Mouse (Mus musculus) cerebellum, adult 2 months (tissue): Measurements from ENCODE around the gene Gjb4.

Experiments used
- CTCF ChIP-seq: fragments of 200-500 bp; IDR thresholded peaks from 2 replicates; pipeline ENCODE4 v1.5.1; 2011; ENCODE audit warnings: low read depth, mild to moderate bottlenecking, control low read depth, low read length, moderate library complexity, borderline replicate concordance; ENCODE audit not compliant: insufficient read depth
- POLR2A ChIP-seq: fragments of 200-500 bp; IDR thresholded peaks from 2 replicates; pipeline ENCODE4 v1.6.1; 2011; ENCODE audit warnings: low read length, control low read depth, borderline replicate concordance; ENCODE audit not compliant: insufficient read depth

GRCm38 (mm10) chr4:127363331-127363730, 9.4 kb upstream of the Gjb4 start:
- TF ChIP-seq CTCF: peak; percentile 32; the same call in 1 of the 2 replicates
- no peak for TF ChIP-seq POLR2A
